Mouse (Mus musculus) kidney, adult 2 months (tissue): ENCODE data around the gene Slc22a8. TPM values are rescaled to one million over a fixed set of nuclear protein-coding genes. Genes with fewer than 3 reads are reported as not detected.
A peak's percentile ranks its signal among the peaks of the same experiment; 100 is the strongest.

Experiments used
- DNase-seq: peaks from one replicate; pipeline ENCODE4 v3.0.0; 2021
- H3K27ac ChIP-seq: fragments of 200-500 bp; 2 replicates; pipeline ENCODE4 v1.5.1; 2012; ENCODE audit warnings: low read depth, low read length, control low read depth, inconsistent platforms; ENCODE audit not compliant: insufficient read depth
- H3K27me3 ChIP-seq: fragments of 200-500 bp; replicated peaks from 2 replicates; pipeline ENCODE4 v1.6.1; 2012; ENCODE audit warnings: mild to moderate bottlenecking, moderate library complexity, low read length, inconsistent platforms; ENCODE audit not compliant: control insufficient read depth, insufficient read depth
- H3K36me3 ChIP-seq: fragments of 200-500 bp; 2 replicates; pipeline ENCODE4 v1.6.1; 2012; ENCODE audit warnings: mild to moderate bottlenecking, moderate library complexity, low read length, inconsistent platforms; ENCODE audit not compliant: control insufficient read depth, insufficient read depth
- H3K4me1 ChIP-seq: fragments of 200-500 bp; 2 replicates; pipeline ENCODE4 v1.6.1; 2011; ENCODE audit warnings: low read length; ENCODE audit not compliant: control insufficient read depth, insufficient read depth
- H3K4me3 ChIP-seq: fragments of 200-500 bp; 2 replicates; pipeline ENCODE4 v1.5.1; 2011; ENCODE audit warnings: mild to moderate bottlenecking, low read depth, low read length, control low read depth; ENCODE audit not compliant: insufficient read depth
- CTCF ChIP-seq: fragments of 200-500 bp; conservative IDR thresholded peaks from 2 replicates; pipeline ENCODE4 v1.5.1; 2011; ENCODE audit warnings: low read depth, mild to moderate bottlenecking, control low read depth, low read length, moderate library complexity, mixed read lengths; ENCODE audit not compliant: insufficient read depth, insufficient read length
- POLR2A ChIP-seq: fragments of 200-500 bp; IDR thresholded peaks from one replicate; pipeline ENCODE4 v1.6.1; 2011; ENCODE audit warnings: low read depth, low read length, control low read depth
- WGBS: fragments of 180-500 bp; shearing (Covaris S2); methylation state at CpG from one replicate; pipeline ENCODE4 v1.1.7; 2018; 5-methylcytosine and 5-hydroxymethylcytosine counted together
- polyA plus RNA-seq: library from polyadenylated mRNA; depleted of rRNA; stranded (reverse); fragments of >200 nt; gene quantifications from 2 replicates; pipeline ENCODE4 v1.2.3, GENCODE M21; 2012; rRNA removed

Gene Slc22a8
- 526 and 582 TPM in 2 replicates for polyA plus RNA-seq

DNA sequence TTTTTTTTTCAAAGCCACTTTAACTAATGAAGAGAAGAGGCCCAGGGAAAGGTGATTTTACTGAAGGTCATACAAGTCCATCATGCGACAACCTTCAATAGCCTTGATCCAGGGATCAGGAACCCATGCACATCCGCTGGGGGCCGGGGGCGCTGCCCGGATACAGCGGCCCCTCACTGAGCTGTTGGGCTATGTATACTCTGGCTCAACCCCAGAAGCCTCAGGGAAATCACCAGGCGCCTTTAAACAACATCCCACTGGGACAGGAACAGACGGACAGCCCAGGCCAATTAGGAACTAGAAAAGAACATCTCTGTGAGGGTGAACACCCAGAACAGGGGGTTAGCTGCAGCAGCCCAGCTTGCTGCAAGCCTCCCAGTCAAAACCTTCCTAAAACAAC lies at the start of gene Slc22a8:
TSS of gene Slc22a8 (plus strand) at position 301 of the 400 bp plus-strand sequence.
- Histone ChIP-seq H3K27me3 (no peaks in the 10 kb centered on the region), H3K4me1 (0 out of 2 replicates have a peak, but pooled peaks cover 2% of the 10 kb centered on the region), H3K4me3 (no peak within 1 kb of the TSS), H3K36me3 (no peaks in the 10 kb centered on the region), H3K27ac (no peak within 1 kb of the TSS)
- TF ChIP-seq POLR2A (no peak), CTCF (no peak)
- no peak for DNase-seq
- 76% methylated on average over 8 of the region's 8 CpGs for WGBS

DNA sequence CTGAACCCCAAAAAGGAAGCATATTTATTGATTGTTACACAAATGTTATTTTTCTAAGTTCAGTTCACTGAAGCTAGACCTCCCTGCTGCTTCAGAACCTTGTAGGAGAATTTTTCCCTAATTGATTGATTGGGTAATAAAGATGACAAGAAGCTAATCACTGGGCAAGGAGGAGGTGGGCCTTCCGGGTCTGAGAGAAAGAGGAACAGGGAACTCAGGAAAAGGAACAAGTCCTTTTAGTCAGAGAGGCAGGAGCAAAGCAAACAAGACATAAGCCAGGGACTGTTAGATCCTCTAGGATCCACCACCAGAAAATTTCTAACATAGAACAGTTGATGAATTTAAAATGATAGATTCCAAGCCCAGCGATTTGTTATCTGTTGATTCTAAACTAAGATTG lies 32.2 kb upstream of the Slc22a8 start:
- no peak overlapping the region for H3K27ac ChIP-seq
- no peak for DNase-seq
- H3K4me1 ChIP-seq: peaks cover 7% of the 10 kb centered on the region; the same call in 1 of the 2 replicates
- 74% methylated on average over 2 of the region's 2 CpGs for WGBS
- no peaks in the 10 kb centered on the region for H3K36me3 ChIP-seq
- TF ChIP-seq POLR2A: no peak
- TF ChIP-seq CTCF: no peak
- H3K27me3 ChIP-seq: no peaks in the 10 kb centered on the region
- no peak overlapping the region for H3K4me3 ChIP-seq

DNA sequence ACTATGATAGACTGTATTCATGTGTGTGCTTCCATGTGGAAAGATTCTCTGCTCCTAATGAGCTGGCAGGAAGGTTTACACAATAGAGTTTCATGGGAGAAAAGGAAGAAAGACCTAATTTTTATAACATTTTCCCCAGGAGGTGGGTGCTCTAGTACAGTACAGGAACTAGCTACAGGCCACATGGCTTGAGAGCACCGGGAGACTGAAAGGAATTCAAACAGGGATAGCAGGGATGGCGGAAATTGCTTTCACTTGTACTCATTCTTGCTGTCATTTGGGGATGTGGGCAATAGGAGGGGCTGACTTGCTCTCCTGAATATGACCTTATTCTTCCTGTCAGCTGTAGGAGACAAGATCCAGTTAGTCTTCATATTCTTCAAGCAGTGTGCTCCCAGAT lies 27.0 kb upstream of the Slc22a8 start:
- Histone ChIP-seq H3K36me3 (no peaks in the 10 kb centered on the region), H3K27me3 (no peaks in the 10 kb centered on the region), H3K4me3 (no peak overlapping the region), H3K4me1 (peaks cover 7% of the 10 kb centered on the region; the same call in 1 of the 2 replicates), H3K27ac (no peak overlapping the region)
- DNase-seq: peak; percentile 56
- 35% methylated on average over 2 of the region's 2 CpGs for WGBS
- TF ChIP-seq POLR2A: no peak
- TF ChIP-seq CTCF: no peak

DNA sequence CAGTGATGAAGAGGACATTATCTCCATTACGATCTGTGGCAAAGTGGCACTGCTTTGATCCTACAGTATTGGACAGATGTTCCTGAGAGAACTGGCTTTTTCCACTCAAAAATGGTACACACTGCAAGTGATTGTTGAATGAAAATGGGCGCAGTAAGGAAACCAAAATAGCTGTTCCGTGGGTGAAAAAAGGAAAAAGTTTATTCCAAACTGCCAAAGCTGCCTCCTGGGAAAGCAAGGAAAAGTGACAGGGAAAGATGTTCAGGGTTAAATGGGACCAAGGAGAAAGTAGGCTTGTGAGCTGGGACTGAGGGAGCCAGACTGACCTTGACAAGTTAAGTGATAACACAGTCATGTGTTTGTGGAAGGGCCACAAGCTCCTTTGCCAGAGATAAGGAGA lies 26.6 kb upstream of the Slc22a8 start:
- no peak overlapping the region for H3K4me3 ChIP-seq
- 75% methylated on average over 3 of the region's 3 CpGs for WGBS
- peaks cover 10% of the 10 kb centered on the region; the same call in 1 of the 2 replicates for H3K4me1 ChIP-seq
- no peaks in the 10 kb centered on the region for H3K36me3 ChIP-seq
- no peak overlapping the region for H3K27ac ChIP-seq
- no peak for DNase-seq
- TF ChIP-seq CTCF: no peak
- TF ChIP-seq POLR2A: no peak
- no peaks in the 10 kb centered on the region for H3K27me3 ChIP-seq

DNA sequence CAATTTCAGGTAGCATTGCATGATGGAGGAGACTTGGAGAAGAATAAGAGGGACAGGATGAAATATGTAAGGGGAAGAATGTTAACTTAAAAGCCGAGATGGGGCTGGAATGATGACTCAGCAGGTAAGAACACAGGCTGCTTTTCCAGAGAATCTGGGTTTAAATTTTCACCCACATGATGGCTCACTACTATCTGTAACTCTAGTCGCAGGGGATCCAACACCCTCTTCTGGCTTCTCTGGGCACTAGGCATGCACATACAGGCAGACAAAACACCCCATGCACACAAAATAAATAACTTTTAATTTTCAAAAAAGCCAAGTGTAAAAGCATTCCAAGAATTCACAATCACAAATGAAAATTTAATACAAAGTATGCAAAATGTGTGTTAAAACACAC lies 25.8 kb upstream of the Slc22a8 start:
- WGBS: 43% methylated on average over 2 of the region's 2 CpGs
- peaks cover 17% of the 10 kb centered on the region; the same call in 1 of the 2 replicates for H3K4me1 ChIP-seq
- TF ChIP-seq CTCF: no peak
- no peak for TF ChIP-seq POLR2A
- no peaks in the 10 kb centered on the region for H3K36me3 ChIP-seq
- H3K27me3 ChIP-seq: no peaks in the 10 kb centered on the region
- DNase-seq: peak; percentile 11
- no peak overlapping the region for H3K27ac ChIP-seq
- H3K4me3 ChIP-seq: no peak overlapping the region

DNA sequence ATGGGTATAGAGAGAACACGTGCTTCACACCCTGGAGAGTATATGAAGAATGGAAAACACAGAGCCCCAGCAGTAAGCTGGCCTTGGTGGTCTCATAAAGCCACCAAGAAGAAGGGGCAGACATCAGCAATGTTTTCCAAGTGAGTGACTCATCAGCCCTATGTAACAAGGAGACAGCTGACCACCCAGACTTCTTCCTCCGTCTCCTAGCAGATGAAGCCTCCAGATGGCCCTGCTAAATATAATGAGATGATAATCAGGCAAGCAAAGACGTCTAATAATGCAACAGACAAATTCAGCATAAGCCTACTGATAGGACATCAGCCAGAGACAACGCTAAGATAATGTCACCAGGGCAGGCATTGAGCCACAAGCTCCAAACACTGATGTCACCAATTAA lies 25.1 kb upstream of the Slc22a8 start:
- TF ChIP-seq CTCF (no peak), POLR2A (no peak)
- no peaks in the 10 kb centered on the region for H3K27me3 ChIP-seq
- WGBS: 64% methylated on average over 4 of the region's 4 CpGs
- no peaks in the 10 kb centered on the region for H3K36me3 ChIP-seq
- peaks cover 18% of the 10 kb centered on the region; the same call in 1 of the 2 replicates for H3K4me1 ChIP-seq
- H3K4me3 ChIP-seq: no peak overlapping the region
- H3K27ac ChIP-seq: no peak overlapping the region
- DNase-seq: no peak

DNA sequence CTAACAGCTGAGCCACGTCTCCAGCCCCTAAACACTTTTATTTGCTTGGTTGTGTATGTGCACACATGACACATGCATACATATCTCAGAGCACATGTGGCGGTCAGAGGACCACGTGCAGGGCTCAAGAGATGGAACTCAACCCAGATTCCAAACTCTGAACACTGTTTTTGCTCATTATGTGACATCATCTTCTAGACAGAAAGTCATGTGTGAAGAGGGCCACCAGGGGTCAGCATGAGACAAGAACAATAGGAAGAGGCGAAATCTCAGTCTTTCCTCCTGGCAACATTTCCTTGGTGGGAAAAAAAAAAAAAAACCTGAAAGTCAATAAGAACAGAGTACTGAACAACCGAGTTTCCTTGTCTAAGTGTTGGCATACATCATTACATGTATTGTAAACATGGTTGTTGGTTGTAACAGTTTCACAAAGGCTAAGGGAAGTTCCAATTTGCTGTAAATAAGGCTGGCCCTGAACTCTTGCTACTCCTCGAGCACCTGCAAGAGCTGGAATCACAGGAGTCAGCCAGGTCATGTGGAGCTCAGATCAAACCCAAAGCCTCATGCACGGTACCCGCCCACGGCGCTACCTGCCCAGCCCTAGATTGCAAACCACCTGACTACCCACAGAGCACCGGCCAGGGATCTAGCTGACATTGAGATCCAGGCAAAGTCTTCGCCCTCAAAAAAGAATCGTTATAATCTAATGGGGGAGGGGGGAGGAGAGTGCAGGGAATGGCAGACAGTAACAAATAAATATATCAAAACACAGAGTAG lies 23.8 kb upstream of the Slc22a8 start:
- Histone ChIP-seq H3K27ac (no peak overlapping the region), H3K4me1 (peaks cover 23% of the 10 kb centered on the region; the same call in 1 of the 2 replicates), H3K36me3 (no peaks in the 10 kb centered on the region), H3K27me3 (no peaks in the 10 kb centered on the region), H3K4me3 (no peak overlapping the region)
- TF ChIP-seq POLR2A (no peak), CTCF (peak; percentile 36)
- WGBS: 34% methylated on average over 13 of the region's 13 CpGs
- peak; percentile 67 for DNase-seq
